Mouse (Mus musculus): ENCODE measurements around the gene 9930111J21Rik2. TPM values are rescaled to one million over a fixed set of nuclear protein-coding genes. Genes with fewer than 3 reads are reported as not detected.

The 9930111J21Rik2 gene
- polyA plus RNA-seq, 1 experiment, result 4.1 TPM

DNA sequence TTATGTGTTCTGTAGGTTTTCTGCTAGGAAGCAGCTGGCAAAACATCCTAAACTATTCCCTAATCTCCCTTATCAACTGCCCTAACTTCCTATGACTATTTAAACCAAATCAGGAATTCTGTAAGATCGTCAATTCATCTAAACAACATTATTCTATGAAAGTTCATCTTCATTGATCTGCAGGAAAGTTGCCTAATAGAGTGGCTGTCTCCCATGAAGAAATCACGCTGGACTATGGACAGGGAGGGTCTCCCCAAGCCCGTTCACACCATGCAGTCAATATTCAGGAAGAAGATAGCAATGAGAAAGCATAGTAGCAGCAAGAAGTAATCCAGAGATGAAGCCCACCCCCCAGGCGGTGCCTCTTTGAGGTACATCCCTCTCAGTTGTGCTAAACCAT is 40.1 kb upstream of the 9930111J21Rik2 start:
- peak overlapping the region; percentile 31; the same call in 1 of the 2 replicates for H3K27ac ChIP-seq (ENCODE audit: control insufficient read depth, insufficient read depth, low read length)
- no peak for TF ChIP-seq POLR2A (IDR thresholded peaks at IDR 0.05; ENCODE audit: control insufficient read depth, extremely low read depth, insufficient read depth, low read length, poor library complexity)
- no peak for TF ChIP-seq CTCF (IDR thresholded peaks at IDR 0.05; ENCODE audit: borderline replicate concordance, control insufficient read depth, extremely low read depth, insufficient read depth, low read length, poor library complexity)
- H3K36me3 ChIP-seq (ENCODE audit: control insufficient read depth, insufficient read depth, low read length), result peaks cover 15% of the 10 kb centered on the region
- DNase-seq, result no peak
- no peak overlapping the region for H3K4me3 ChIP-seq (ENCODE audit: control insufficient read depth, insufficient read depth, low read length)
- 89% methylated on average over 4 of the region's 4 CpGs for WGBS
- H3K27me3 ChIP-seq (ENCODE audit: control insufficient read depth, insufficient read depth, low read length), result no peaks in the 10 kb centered on the region
- peaks cover 30% of the 10 kb centered on the region for H3K4me1 ChIP-seq (replicated peaks; ENCODE audit: control insufficient read depth, insufficient read depth, low read length)

DNA sequence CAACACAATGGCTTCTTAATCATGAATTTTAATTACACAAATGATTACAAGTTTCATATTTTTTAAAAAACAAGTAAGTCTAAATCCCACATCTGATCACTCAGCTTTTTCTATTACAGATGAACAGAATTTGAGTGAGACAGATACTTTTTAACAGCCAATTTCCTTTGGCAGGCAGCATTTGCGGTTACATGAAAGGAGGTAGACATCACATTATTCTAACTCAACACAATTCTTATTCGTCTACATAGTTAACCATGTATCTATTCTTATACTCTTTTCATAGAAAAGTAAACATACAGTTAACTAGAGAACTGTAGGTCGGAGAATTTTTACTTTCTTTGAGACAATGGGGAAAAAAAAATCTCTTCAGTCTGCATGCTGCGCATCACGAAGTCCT is 39.5 kb upstream of the 9930111J21Rik2 start:
- H3K4me1 ChIP-seq (replicated peaks; ENCODE audit: control insufficient read depth, insufficient read depth, low read length), result peaks cover 29% of the 10 kb centered on the region
- TF ChIP-seq POLR2A (IDR thresholded peaks at IDR 0.05; ENCODE audit: control insufficient read depth, extremely low read depth, insufficient read depth, low read length, poor library complexity) (no peak), CTCF (IDR thresholded peaks at IDR 0.05; ENCODE audit: borderline replicate concordance, control insufficient read depth, extremely low read depth, insufficient read depth, low read length, poor library complexity) (no peak)
- 57% methylated on average over 5 of the region's 5 CpGs for WGBS
- no peak overlapping the region for H3K4me3 ChIP-seq (ENCODE audit: control insufficient read depth, insufficient read depth, low read length)
- no peak for DNase-seq
- no peak overlapping the region; the same call in 1 of the 2 replicates for H3K27ac ChIP-seq (ENCODE audit: control insufficient read depth, insufficient read depth, low read length)
- no peaks in the 10 kb centered on the region for H3K27me3 ChIP-seq (ENCODE audit: control insufficient read depth, insufficient read depth, low read length)
- H3K36me3 ChIP-seq (ENCODE audit: control insufficient read depth, insufficient read depth, low read length), result peaks cover 9% of the 10 kb centered on the region

DNA sequence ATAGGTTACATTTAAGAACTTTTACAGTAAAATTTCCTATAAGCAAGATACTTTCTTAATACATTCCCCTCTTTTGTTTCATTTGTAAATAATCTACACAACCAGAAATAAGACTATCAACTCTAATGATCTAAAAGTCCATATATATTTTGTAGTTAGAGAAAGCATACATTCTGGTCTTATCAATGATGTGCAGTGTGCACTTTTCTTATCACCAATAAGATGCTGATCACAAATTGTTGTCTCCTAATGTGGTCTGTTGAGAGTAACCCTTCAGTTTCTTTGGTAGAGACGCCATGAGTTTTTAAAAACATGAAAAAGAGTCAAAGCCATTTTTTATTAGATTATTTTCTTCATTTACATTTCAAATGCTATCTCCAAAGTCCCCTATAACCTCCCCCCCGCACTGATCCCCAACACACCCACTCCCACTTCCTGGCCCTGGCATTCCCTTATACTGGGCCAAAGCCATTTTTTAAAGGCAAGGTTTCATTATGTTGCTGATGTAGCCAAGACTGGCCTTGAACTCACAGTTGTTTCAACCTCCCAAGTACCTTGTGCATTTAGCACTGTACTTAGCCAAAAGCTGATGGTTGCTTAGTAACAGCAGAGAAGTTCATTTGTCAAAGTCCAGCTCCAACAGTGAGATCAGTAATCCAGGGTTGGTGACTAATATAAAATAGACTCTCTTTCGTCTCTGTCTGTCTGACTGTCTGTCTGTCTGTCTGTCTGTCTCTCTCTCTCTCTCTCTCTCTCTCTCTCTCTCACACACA is 38.9 kb upstream of the 9930111J21Rik2 start:
- Histone ChIP-seq H3K36me3 (ENCODE audit: control insufficient read depth, insufficient read depth, low read length) (peaks cover 3% of the 10 kb centered on the region; the same call in 1 of the 2 replicates), H3K4me1 (replicated peaks; ENCODE audit: control insufficient read depth, insufficient read depth, low read length) (peaks cover 24% of the 10 kb centered on the region), H3K4me3 (ENCODE audit: control insufficient read depth, insufficient read depth, low read length) (no peak overlapping the region), H3K27ac (ENCODE audit: control insufficient read depth, insufficient read depth, low read length) (no peak overlapping the region), H3K27me3 (ENCODE audit: control insufficient read depth, insufficient read depth, low read length) (no peaks in the 10 kb centered on the region)
- TF ChIP-seq CTCF (IDR thresholded peaks at IDR 0.05; ENCODE audit: borderline replicate concordance, control insufficient read depth, extremely low read depth, insufficient read depth, low read length, poor library complexity) (no peak), POLR2A (IDR thresholded peaks at IDR 0.05; ENCODE audit: control insufficient read depth, extremely low read depth, insufficient read depth, low read length, poor library complexity) (no peak)
- WGBS, result 77% methylated on average over 3 of the region's 3 CpGs
- no peak for DNase-seq

DNA sequence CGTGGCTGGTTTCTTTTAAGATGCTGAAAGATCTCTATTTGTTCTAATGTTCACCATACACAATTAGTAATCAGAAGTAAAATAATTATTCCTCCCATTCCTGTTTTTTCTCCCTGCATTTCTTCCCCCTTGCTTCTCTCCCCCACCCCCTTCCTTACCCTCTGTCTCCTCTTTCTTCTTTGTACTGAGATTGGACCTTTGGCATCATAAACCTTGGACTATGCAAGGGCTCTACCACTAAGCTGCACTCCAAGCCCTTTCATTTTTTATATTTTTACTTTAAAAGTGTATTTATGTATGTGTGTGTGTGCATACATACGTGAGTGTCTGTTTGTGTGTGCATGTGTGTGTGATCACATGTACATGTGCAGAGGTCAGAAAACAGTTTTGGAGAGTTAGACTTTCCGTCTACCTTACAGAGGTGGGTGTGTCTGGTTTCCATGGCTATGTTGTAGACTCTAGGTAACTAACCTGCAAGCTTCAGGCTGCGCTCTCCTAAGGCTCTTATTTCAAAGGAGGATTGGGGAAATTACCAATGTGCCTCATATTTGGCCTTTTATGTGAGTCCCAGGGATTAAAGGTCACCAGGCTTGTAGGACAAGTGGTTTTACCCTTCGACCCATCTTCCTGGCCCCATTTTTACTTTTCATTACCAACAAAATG is 38.1 kb upstream of the 9930111J21Rik2 start:
- Histone ChIP-seq H3K4me1 (replicated peaks; ENCODE audit: control insufficient read depth, insufficient read depth, low read length) (peaks cover 22% of the 10 kb centered on the region), H3K4me3 (ENCODE audit: control insufficient read depth, insufficient read depth, low read length) (no peak overlapping the region), H3K36me3 (ENCODE audit: control insufficient read depth, insufficient read depth, low read length) (peaks cover 3% of the 10 kb centered on the region; the same call in 1 of the 2 replicates), H3K27me3 (ENCODE audit: control insufficient read depth, insufficient read depth, low read length) (no peaks in the 10 kb centered on the region), H3K27ac (ENCODE audit: control insufficient read depth, insufficient read depth, low read length) (no peak overlapping the region; the same call in 1 of the 2 replicates)
- no peak for DNase-seq
- TF ChIP-seq CTCF (IDR thresholded peaks at IDR 0.05; ENCODE audit: borderline replicate concordance, control insufficient read depth, extremely low read depth, insufficient read depth, low read length, poor library complexity), result no peak
- no peak for TF ChIP-seq POLR2A (IDR thresholded peaks at IDR 0.05; ENCODE audit: control insufficient read depth, extremely low read depth, insufficient read depth, low read length, poor library complexity)
- WGBS, result 77% methylated on average over 5 of the region's 5 CpGs

DNA sequence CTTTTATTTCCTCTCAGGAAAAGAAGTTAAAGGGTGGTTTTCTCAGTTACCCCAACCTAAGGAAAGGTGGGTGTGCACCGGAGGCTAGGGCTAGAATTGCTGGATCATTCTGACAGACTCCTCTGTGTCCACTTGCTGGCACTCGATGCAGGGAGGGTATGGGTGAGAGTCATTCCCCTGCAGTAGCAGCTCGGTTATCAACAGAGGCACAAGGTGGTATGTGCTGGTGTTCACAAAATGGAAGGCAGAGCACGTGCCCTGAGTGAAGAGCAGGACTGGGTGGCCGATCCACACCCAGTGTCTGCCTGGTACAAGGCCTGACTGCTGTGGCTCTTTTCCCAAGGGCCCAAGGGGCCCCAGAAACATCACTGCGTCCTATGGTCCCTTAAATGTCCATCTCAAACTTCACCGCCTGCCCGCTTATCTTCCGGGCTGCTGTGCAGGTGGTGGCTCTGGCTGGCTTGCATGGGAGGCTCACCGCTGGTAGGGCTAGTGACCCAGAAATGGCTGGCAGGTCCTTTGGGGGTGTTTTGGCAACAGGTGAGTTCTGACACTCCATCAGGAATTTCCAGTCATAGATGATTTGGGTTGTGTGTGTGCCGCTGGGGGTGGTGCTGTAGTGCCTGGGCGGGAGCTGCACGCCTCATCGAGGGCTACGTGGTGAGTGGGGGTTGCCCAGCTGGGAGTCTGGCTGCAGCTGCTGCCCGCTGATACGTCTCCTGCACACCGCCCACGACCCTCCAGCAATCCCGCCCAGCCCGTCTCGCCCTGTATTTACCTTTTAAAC is 37.0 kb upstream of the 9930111J21Rik2 start:
- Histone ChIP-seq H3K36me3 (ENCODE audit: control insufficient read depth, insufficient read depth, low read length) (peaks cover 3% of the 10 kb centered on the region; the same call in 1 of the 2 replicates), H3K27ac (ENCODE audit: control insufficient read depth, insufficient read depth, low read length) (peak overlapping the region; percentile 84), H3K27me3 (ENCODE audit: control insufficient read depth, insufficient read depth, low read length) (no peaks in the 10 kb centered on the region), H3K4me3 (ENCODE audit: control insufficient read depth, insufficient read depth, low read length) (peak overlapping the region; percentile 66), H3K4me1 (replicated peaks; ENCODE audit: control insufficient read depth, insufficient read depth, low read length) (peaks cover 23% of the 10 kb centered on the region)
- TF ChIP-seq POLR2A (IDR thresholded peaks at IDR 0.05; ENCODE audit: control insufficient read depth, extremely low read depth, insufficient read depth, low read length, poor library complexity) (no peak), CTCF (IDR thresholded peaks at IDR 0.05; ENCODE audit: borderline replicate concordance, control insufficient read depth, extremely low read depth, insufficient read depth, low read length, poor library complexity) (no peak)
- 2% methylated on average over 22 of the region's 22 CpGs for WGBS
- DNase-seq, result peak; percentile 74

DNA sequence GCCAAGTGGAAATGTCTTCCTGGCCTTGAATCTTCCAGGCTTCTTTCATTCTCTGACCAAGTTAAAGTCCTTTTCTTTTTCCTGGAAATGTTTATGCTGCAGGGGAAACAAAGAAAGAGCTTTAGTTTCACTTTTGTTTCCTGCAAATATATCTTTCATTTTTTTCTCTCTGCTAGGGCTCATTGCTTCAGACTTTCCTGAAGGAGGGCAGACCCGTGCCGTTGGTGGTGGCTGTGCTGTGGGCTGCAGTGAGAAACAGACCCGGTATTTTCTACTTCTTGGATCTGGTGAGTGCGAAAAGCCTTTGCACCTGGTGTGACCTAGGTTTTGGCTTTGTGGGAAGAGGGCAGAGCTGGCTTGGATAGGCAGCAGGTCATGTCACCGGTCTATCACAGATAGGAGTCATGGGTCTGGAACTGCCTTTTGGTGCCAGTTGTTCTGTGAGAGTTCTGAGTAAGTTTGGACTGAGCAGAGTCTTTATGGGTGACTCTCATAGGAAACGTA is 35.9 kb upstream of the 9930111J21Rik2 start:
- Histone ChIP-seq H3K4me3 (ENCODE audit: control insufficient read depth, insufficient read depth, low read length) (peak overlapping the region; percentile 77), H3K36me3 (ENCODE audit: control insufficient read depth, insufficient read depth, low read length) (peaks cover 3% of the 10 kb centered on the region; the same call in 1 of the 2 replicates), H3K27me3 (ENCODE audit: control insufficient read depth, insufficient read depth, low read length) (no peaks in the 10 kb centered on the region), H3K27ac (ENCODE audit: control insufficient read depth, insufficient read depth, low read length) (peak overlapping the region; percentile 99), H3K4me1 (replicated peaks; ENCODE audit: control insufficient read depth, insufficient read depth, low read length) (peaks cover 14% of the 10 kb centered on the region)
- peak; percentile 43 for DNase-seq
- TF ChIP-seq POLR2A (IDR thresholded peaks at IDR 0.05; ENCODE audit: control insufficient read depth, extremely low read depth, insufficient read depth, low read length, poor library complexity) (no peak; the same call in 1 of the 2 replicates), CTCF (IDR thresholded peaks at IDR 0.05; ENCODE audit: borderline replicate concordance, control insufficient read depth, extremely low read depth, insufficient read depth, low read length, poor library complexity) (no peak)
- under 1% methylated on average over 6 of the region's 6 CpGs for WGBS
